Mouse (Mus musculus): ENCODE results near the gene Atxn7l3.

GRCm38 (mm10) chr11:102333061-102333460 lies 36.6 kb upstream of the Atxn7l3 start:
- TF ChIP-seq CTCF (IDR thresholded peaks at IDR 0.05; ENCODE audit: borderline replicate concordance, control insufficient read depth, extremely low read depth, insufficient read depth, low read length, poor library complexity) (no peak), POLR2A (IDR thresholded peaks at IDR 0.05; ENCODE audit: control insufficient read depth, extremely low read depth, insufficient read depth, low read length, poor library complexity) (no peak)

Data from thymus, adult 2 months (tissue).